Mouse (Mus musculus) brain, embryonic 14.5 days (tissue): ENCODE measurements around the gene Peg12. TPM values are rescaled to one million over a fixed set of nuclear protein-coding genes. Genes with fewer than 3 reads are reported as not detected.

Experiments used
- DNase-seq: peaks from one replicate; pipeline ENCODE4 v3.0.0-alpha.2; 2011; ENCODE audit warnings: low read depth
- CTCF ChIP-seq: fragments of 200-500 bp; IDR thresholded peaks from 2 replicates; pipeline ENCODE4 v1.5.1; 2012; ENCODE audit warnings: inconsistent platforms, mild to moderate bottlenecking, moderate library complexity, borderline replicate concordance; ENCODE audit not compliant: insufficient read depth, insufficient read length; ENCODE audit errors: extremely low read depth
- POLR2A ChIP-seq: fragments of 200-500 bp; IDR thresholded peaks from 2 replicates; pipeline ENCODE4 v1.6.1; 2012; ENCODE audit warnings: mild to moderate bottlenecking, inconsistent platforms, borderline replicate concordance; ENCODE audit not compliant: poor library complexity, insufficient read depth, insufficient read length, severe bottlenecking; ENCODE audit errors: extremely low read depth
- polyA plus RNA-seq: library from polyadenylated mRNA; depleted of rRNA; stranded (reverse); fragments of >200 nt; gene quantifications from 2 replicates; pipeline ENCODE4 v1.2.3, GENCODE M21; 2012; rRNA removed

The Peg12 gene
- polyA plus RNA-seq, 1 experiment: 9.0 TPM

DNA sequence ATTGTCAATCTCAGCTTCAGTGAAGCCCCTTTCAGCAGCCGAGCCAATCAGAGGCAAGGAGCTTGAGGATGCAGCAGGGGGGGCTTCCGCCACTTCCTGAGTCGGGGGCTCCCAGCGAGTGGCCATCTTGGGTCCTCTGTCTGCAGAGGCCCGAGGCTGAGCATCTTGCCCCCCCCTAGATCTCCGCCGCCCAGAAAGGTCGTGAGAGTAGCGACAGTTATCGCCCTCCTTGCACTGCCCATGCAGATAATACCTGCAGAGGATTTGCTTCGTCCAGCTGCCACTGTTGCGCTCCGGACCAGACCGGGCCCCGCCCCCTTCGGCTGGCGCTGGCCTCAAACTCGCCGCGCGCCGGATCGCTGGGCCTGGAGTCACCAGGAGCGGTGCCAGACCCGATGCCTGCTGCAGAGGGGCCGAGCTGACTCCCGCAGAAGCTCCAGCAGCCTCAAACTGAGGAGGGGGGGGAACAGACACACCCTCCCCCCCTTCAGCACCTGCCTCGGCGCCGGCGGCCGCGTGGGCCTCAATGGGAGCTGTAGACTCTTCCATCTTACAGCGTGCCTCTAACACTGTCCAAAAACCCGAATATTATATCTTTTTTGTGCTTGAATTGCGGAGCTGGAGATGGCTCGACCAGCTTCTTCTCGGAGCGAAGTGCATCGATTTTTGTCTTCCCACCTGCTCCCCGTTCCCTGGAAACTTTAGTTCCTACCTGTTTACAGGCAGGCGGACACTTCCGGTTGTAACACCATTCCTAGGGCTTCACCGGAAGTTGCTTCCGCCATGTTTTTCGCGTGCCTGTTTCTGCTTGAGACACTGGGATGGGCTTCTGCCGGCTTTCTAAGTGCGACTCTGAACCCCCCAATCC, 44.6 kb downstream of the Peg12 start, which contains the start of gene Mkrn3:
TSS of gene Mkrn3 (minus strand) at position 647 of the 868 bp plus-strand sequence.
- DNase-seq: peak; percentile 98
- TF ChIP-seq POLR2A (no peak; the same call in 1 of the 2 replicates), CTCF (no peak)

DNA sequence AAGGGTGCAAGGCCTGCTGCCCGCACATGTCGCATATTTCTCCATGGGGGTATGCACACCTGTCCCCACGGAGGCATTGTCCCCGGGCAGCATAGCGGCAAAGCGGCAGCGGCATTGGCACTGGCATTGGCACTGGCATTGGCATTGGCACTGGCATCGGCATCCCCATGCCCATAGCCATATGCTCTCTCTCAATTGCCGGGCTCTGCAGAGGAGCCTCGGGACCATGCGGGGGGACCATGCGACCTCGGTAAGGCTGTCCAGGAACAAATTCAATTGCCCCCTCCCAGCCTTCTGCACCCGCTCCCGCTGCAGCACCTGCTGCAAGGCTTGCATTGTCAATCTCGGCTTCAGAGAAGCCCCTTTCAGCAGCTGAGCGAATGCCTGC, 45.2 kb downstream of the Peg12 start:
- TF ChIP-seq POLR2A: no peak
- TF ChIP-seq CTCF: no peak
- no peak for DNase-seq

DNA sequence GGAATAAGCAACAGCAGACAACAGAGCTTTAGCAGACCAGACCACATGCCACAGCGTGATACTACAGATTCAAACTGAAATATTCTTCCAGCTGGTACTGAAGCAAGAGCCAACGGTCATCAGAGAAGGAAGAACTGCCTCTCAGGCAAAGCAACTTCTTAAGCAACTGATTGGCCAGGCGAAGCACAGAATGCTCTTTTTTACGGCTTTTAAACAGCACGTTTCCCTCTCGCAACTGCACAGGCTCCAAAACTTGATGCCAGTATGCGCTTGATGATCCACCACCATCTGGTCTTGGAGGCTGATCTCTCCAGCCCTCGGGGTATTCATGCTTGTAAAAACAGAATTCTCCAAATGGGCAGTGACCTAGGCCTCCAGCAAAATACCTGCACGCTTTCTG, 46.0 kb downstream of the Peg12 start:
- peak; percentile 61 for DNase-seq

DNA sequence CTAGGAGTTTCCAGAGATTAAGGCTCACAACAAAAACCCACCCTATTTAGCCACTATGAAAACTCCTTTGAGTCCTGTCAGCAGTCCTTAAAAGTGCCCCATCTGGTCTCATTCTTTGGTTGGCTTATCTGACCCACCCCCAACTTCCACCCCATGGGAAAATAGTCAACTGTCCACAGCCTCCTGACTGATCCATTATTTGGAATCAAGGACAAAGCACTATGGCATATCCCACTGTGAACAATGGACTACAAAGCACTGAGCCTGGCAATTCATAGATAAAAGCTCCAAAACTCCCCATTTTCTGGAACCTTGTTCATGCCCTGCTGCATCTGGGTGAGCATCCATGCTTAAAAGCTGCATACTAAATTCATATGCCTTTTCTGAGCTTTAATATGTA, 48.1 kb downstream of the Peg12 start:
- peak; percentile 69 for DNase-seq
- TF ChIP-seq POLR2A: no peak
- no peak for TF ChIP-seq CTCF

More for the DNA sequence above, 46.0 kb downstream of the Peg12 start:
- TF ChIP-seq CTCF (no peak), POLR2A (no peak)

DNA sequence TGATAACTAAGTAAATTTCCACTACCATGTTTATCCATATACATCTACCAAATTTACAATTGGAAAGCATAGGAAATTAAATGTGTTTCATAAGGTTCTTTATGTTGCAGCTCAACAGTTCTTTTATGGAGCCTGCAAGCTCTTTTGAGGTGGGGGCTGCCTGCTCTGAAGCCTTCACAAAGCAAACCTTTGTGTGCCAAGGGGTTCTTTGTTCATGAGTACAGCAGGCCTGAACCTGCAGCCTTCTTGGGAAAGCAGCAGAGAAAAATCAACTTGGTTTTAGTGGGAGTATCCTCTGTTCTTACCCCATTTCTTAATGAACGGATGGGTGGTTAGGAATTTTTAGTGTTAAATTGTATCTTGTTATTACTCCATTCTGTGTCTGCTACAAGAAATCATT, 49.1 kb downstream of the Peg12 start:
- peak; percentile 87 for DNase-seq
- TF ChIP-seq POLR2A: no peak
- no peak for TF ChIP-seq CTCF

Other genes starting within 250 kb of the Peg12 start
- gene Ndn, start 117.9 kb downstream of the Peg12 start, polyA plus RNA-seq: 461 and 473 TPM in 2 replicates
- 71.9 and 93.0 TPM in 2 replicates for gene Magel2, start 87.5 kb downstream of the Peg12 start, polyA plus RNA-seq
- 17.2 and 23.3 TPM in 2 replicates for gene Mkrn3, start 44.4 kb downstream of the Peg12 start, polyA plus RNA-seq